Mouse (Mus musculus) regulatory T cell (primary cell): ENCODE data around the gene Macf1.
"Not testable (repeated sequence)": the region's sequence is repeated elsewhere in the genome, so short reads cannot be mapped to it uniquely, and the experiment has no call there.

Source experiments
- in situ Hi-C: fragments of 300-600 bp; cut with MboI, MseI; formaldehyde crosslinking; loops from one replicate; pipeline ENCODE4 v1.15.1; 2025; ENCODE audit warnings: high pct_unique_total_duplicates

Gene Macf1

GRCm38 (mm10) chr4:123669696-123670095, 14.5 kb downstream of the Macf1 start:
- in situ Hi-C loops = loop anchor here (5.0 kb wide), 1 partner anchor 83 kb away; the partner anchor contains the start of gene Akirin1

- in situ Hi-C loops = loop anchor here (5.0 kb wide), 1 partner anchor 85 kb away; the partner anchor contains the start of gene Akirin1
These were observed 16.8 kb downstream of the Macf1 start for GRCm38 (mm10) chr4:123667260-123667867.

- in situ Hi-C loops = loop anchor here (5.0 kb wide), 1 partner anchor 86 kb away; the partner anchor contains the start of gene Akirin1
These were observed 17.6 kb downstream of the Macf1 start for GRCm38 (mm10) chr4:123666517-123666916.

GRCm38 (mm10) chr4:123665681-123666278, 18.4 kb downstream of the Macf1 start:
- in situ Hi-C loops = loop anchor here (5.0 kb wide), 1 partner anchor 87 kb away; the partner anchor contains the start of gene Akirin1

- in situ Hi-C loops = loop anchor here (5.0 kb wide), 1 partner anchor 87 kb away; the partner anchor contains the start of gene Akirin1
These were observed 19.1 kb downstream of the Macf1 start for GRCm38 (mm10) chr4:123664951-123665661.

- in situ Hi-C loops = no loop called here
These were observed 19.9 kb downstream of the Macf1 start for GRCm38 (mm10) chr4:123664021-123664950.

GRCm38 (mm10) chr4:123663688-123663965, 20.5 kb downstream of the Macf1 start:
- in situ Hi-C loops = no loop called here

GRCm38 (mm10) chr4:123662914-123663687, 21.1 kb downstream of the Macf1 start:
- in situ Hi-C loops = no loop called here

- in situ Hi-C loops = no loop called here
These were observed 26.0 kb downstream of the Macf1 start for GRCm38 (mm10) chr4:123658175-123658574.

- in situ Hi-C loops = no loop called here
These were observed 28.9 kb downstream of the Macf1 start for GRCm38 (mm10) chr4:123655245-123655644.

GRCm38 (mm10) chr4:123654566-123654965, 29.6 kb downstream of the Macf1 start:
- in situ Hi-C loops = no loop called here

- in situ Hi-C loops = not testable (repeated sequence)
These were observed 30.7 kb downstream of the Macf1 start for GRCm38 (mm10) chr4:123653446-123653845.

GRCm38 (mm10) chr4:123652130-123652529, 32.0 kb downstream of the Macf1 start:
- in situ Hi-C loops = no loop called here

GRCm38 (mm10) chr4:123649131-123649530, 35.0 kb downstream of the Macf1 start:
- in situ Hi-C loops = no loop called here

GRCm38 (mm10) chr4:123647668-123648067, 36.5 kb downstream of the Macf1 start:
- in situ Hi-C loops = no loop called here

GRCm38 (mm10) chr4:123647109-123647508, 37.1 kb downstream of the Macf1 start:
- in situ Hi-C loops = no loop called here

- in situ Hi-C loops = no loop called here
These were observed 38.8 kb downstream of the Macf1 start for GRCm38 (mm10) chr4:123645246-123645845.

GRCm38 (mm10) chr4:123643561-123643960, 40.6 kb downstream of the Macf1 start:
- in situ Hi-C loops = no loop called here

- in situ Hi-C loops = no loop called here
These were observed 41.3 kb downstream of the Macf1 start for GRCm38 (mm10) chr4:123642877-123643276.

- in situ Hi-C loops = no loop called here
These were observed 47.0 kb downstream of the Macf1 start for GRCm38 (mm10) chr4:123637136-123637535.
